Mouse (Mus musculus): ENCODE measurements around the gene Med31. TPM values are rescaled to one million over a fixed set of nuclear protein-coding genes. Genes with fewer than 3 reads are reported as not detected.

Gene Med31
- polyA plus RNA-seq, 1 experiment from 2014 or later: 29.8 TPM

GRCm38 (mm10) chr11:72207204-72207833 is 8.1 kb downstream of the Med31 start, which contains the start of the genes 4933427D14Rik and Txndc17:
4933427D14Rik (minus strand) TSS chr11:72207459.
Txndc17 (plus strand) TSS chr11:72207547.
- ATAC-seq (replicated peaks; ENCODE audit: low FRiP score) (peak; percentile 94), DNase-seq (ENCODE audit: low spot score) (peak; percentile 93)
- H3K4me1 ChIP-seq (replicated peaks; ENCODE audit: control insufficient read depth, insufficient read depth, low read length): peaks cover 11% of the 10 kb centered on the region
- under 1% methylated on average over 42 of the region's 42 CpGs for WGBS
- peak within 1 kb of the TSS; percentile 95 for H3K4me2 ChIP-seq
- H3K27ac ChIP-seq (ENCODE audit: low read depth, low read length): peak within 1 kb of the TSS; percentile 54
- H3K36me3 ChIP-seq (ENCODE audit: control insufficient read depth, insufficient read depth, low read length): no peaks in the 10 kb centered on the region; the same call in 1 of the 2 replicates
- no peaks in the 10 kb centered on the region for H3K27me3 ChIP-seq (replicated peaks; ENCODE audit: control insufficient read depth, insufficient read depth, low read length)
- peak within 1 kb of the TSS; percentile 85 for H3K4me3 ChIP-seq (ENCODE audit: low read depth, low read length)
- H3K9ac ChIP-seq (ENCODE audit: low read depth, low read length): peak within 1 kb of the TSS; percentile 83
- H3K9me3 ChIP-seq (ENCODE audit: control insufficient read depth, low read length): no peaks in the 10 kb centered on the region

- WGBS: under 1% methylated on average over 43 of the region's 43 CpGs
- peak; percentile 44 for ATAC-seq (replicated peaks; ENCODE audit: low FRiP score)
- Histone ChIP-seq H3K27me3 (replicated peaks; ENCODE audit: control insufficient read depth, insufficient read depth, low read length) (no peaks in the 10 kb centered on the region), H3K4me3 (ENCODE audit: low read depth, low read length) (peak within 1 kb of the TSS; percentile 85), H3K9me3 (ENCODE audit: control insufficient read depth, low read length) (no peaks in the 10 kb centered on the region), H3K9ac (ENCODE audit: low read depth, low read length) (peak within 1 kb of the TSS; percentile 83), H3K36me3 (ENCODE audit: control insufficient read depth, insufficient read depth, low read length) (no peaks in the 10 kb centered on the region; the same call in 1 of the 2 replicates), H3K4me2 (peak within 1 kb of the TSS; percentile 95), H3K27ac (ENCODE audit: low read depth, low read length) (peak within 1 kb of the TSS; percentile 54), H3K4me1 (replicated peaks; ENCODE audit: control insufficient read depth, insufficient read depth, low read length) (peaks cover 11% of the 10 kb centered on the region)
- DNase-seq (ENCODE audit: low spot score): no peak
These were observed 8.8 kb downstream of the Med31 start, which contains the start of gene Gm43951 for GRCm38 (mm10) chr11:72206341-72207203. Gm43951 (minus strand) TSS chr11:72206840.

- no peaks in the 10 kb centered on the region for H3K9me3 ChIP-seq (ENCODE audit: control insufficient read depth, low read length)
- peak overlapping the region; percentile 85; the same call in 1 of the 2 replicates for H3K4me3 ChIP-seq (ENCODE audit: low read depth, low read length)
- H3K9ac ChIP-seq (ENCODE audit: low read depth, low read length): 0 out of 2 replicates have a peak overlapping the region, but pooled peaks have one; percentile 3
- H3K36me3 ChIP-seq (ENCODE audit: control insufficient read depth, insufficient read depth, low read length): no peaks in the 10 kb centered on the region; the same call in 1 of the 2 replicates
- no peaks in the 10 kb centered on the region for H3K27me3 ChIP-seq (replicated peaks; ENCODE audit: control insufficient read depth, insufficient read depth, low read length)
- H3K4me1 ChIP-seq (replicated peaks; ENCODE audit: control insufficient read depth, insufficient read depth, low read length): peaks cover 11% of the 10 kb centered on the region
- no peak overlapping the region for H3K27ac ChIP-seq (ENCODE audit: low read depth, low read length)
- peak overlapping the region; percentile 95 for H3K4me2 ChIP-seq
- no peak for DNase-seq (ENCODE audit: low spot score)
- ATAC-seq (replicated peaks; ENCODE audit: low FRiP score): no peak
- WGBS: 81% methylated on average over 6 of the region's 6 CpGs
These were observed 10.1 kb downstream of the Med31 start for GRCm38 (mm10) chr11:72205256-72205655.

- Histone ChIP-seq H3K27ac (ENCODE audit: low read depth, low read length) (no peak overlapping the region), H3K4me1 (replicated peaks; ENCODE audit: control insufficient read depth, insufficient read depth, low read length) (peaks cover 11% of the 10 kb centered on the region), H3K9ac (ENCODE audit: low read depth, low read length) (no peak overlapping the region), H3K9me3 (ENCODE audit: control insufficient read depth, low read length) (no peaks in the 10 kb centered on the region), H3K27me3 (replicated peaks; ENCODE audit: control insufficient read depth, insufficient read depth, low read length) (no peaks in the 10 kb centered on the region), H3K4me3 (ENCODE audit: low read depth, low read length) (no peak overlapping the region), H3K4me2 (no peak overlapping the region), H3K36me3 (ENCODE audit: control insufficient read depth, insufficient read depth, low read length) (peaks cover 2% of the 10 kb centered on the region)
- DNase-seq (ENCODE audit: low spot score): no peak
- 88% methylated on average over 1 of the region's 1 CpGs for WGBS
- ATAC-seq (replicated peaks; ENCODE audit: low FRiP score): no peak
These were observed 12.0 kb downstream of the Med31 start for GRCm38 (mm10) chr11:72203440-72203839.

- no peak overlapping the region for H3K27ac ChIP-seq (ENCODE audit: low read depth, low read length)
- no peak for DNase-seq (ENCODE audit: low spot score)
These were observed 18.9 kb downstream of the Med31 start for GRCm38 (mm10) chr11:72196506-72196905.

GRCm38 (mm10) chr11:72194259-72194658 is 21.1 kb downstream of the Med31 start:
- Histone ChIP-seq H3K27ac (ENCODE audit: low read depth, low read length) (no peak overlapping the region), H3K36me3 (ENCODE audit: control insufficient read depth, insufficient read depth, low read length) (peaks cover 7% of the 10 kb centered on the region), H3K4me2 (no peak overlapping the region), H3K4me1 (replicated peaks; ENCODE audit: control insufficient read depth, insufficient read depth, low read length) (no peaks in the 10 kb centered on the region), H3K9ac (ENCODE audit: low read depth, low read length) (no peak overlapping the region), H3K4me3 (ENCODE audit: low read depth, low read length) (no peak overlapping the region), H3K27me3 (replicated peaks; ENCODE audit: control insufficient read depth, insufficient read depth, low read length) (no peaks in the 10 kb centered on the region), H3K9me3 (ENCODE audit: control insufficient read depth, low read length) (no peaks in the 10 kb centered on the region)
- DNase-seq (ENCODE audit: low spot score) (no peak), ATAC-seq (replicated peaks; ENCODE audit: low FRiP score) (no peak)
- 89% methylated on average over 2 of the region's 2 CpGs for WGBS

More at GRCm38 (mm10) chr11:72196506-72196905, 18.9 kb downstream of the Med31 start:
- Histone ChIP-seq H3K27me3 (replicated peaks; ENCODE audit: control insufficient read depth, insufficient read depth, low read length) (no peaks in the 10 kb centered on the region), H3K4me2 (no peak overlapping the region), H3K4me1 (replicated peaks; ENCODE audit: control insufficient read depth, insufficient read depth, low read length) (no peaks in the 10 kb centered on the region), H3K9me3 (ENCODE audit: control insufficient read depth, low read length) (no peaks in the 10 kb centered on the region), H3K4me3 (ENCODE audit: low read depth, low read length) (no peak overlapping the region), H3K36me3 (ENCODE audit: control insufficient read depth, insufficient read depth, low read length) (peaks cover 7% of the 10 kb centered on the region), H3K9ac (ENCODE audit: low read depth, low read length) (no peak overlapping the region)
- ATAC-seq (replicated peaks; ENCODE audit: low FRiP score): no peak
- 90% methylated on average over 8 of the region's 8 CpGs for WGBS

GRCm38 (mm10) chr11:72190857-72191256 is 24.5 kb downstream of the Med31 start:
- no peak overlapping the region for H3K27ac ChIP-seq (ENCODE audit: low read depth, low read length)
- no peaks in the 10 kb centered on the region for H3K4me1 ChIP-seq (replicated peaks; ENCODE audit: control insufficient read depth, insufficient read depth, low read length)
- H3K9ac ChIP-seq (ENCODE audit: low read depth, low read length): no peak overlapping the region
- no peak for DNase-seq (ENCODE audit: low spot score)
- H3K9me3 ChIP-seq (ENCODE audit: control insufficient read depth, low read length): no peaks in the 10 kb centered on the region
- H3K4me2 ChIP-seq: no peak overlapping the region
- no peak for ATAC-seq (replicated peaks; ENCODE audit: low FRiP score)
- 87% methylated on average over 1 of the region's 1 CpGs for WGBS
- no peaks in the 10 kb centered on the region for H3K27me3 ChIP-seq (replicated peaks; ENCODE audit: control insufficient read depth, insufficient read depth, low read length)
- H3K36me3 ChIP-seq (ENCODE audit: control insufficient read depth, insufficient read depth, low read length): peaks cover 2% of the 10 kb centered on the region; the same call in 1 of the 2 replicates
- no peak overlapping the region for H3K4me3 ChIP-seq (ENCODE audit: low read depth, low read length)

GRCm38 (mm10) chr11:72184252-72184651 is 31.1 kb downstream of the Med31 start:
- DNase-seq (ENCODE audit: low spot score) (no peak), ATAC-seq (replicated peaks; ENCODE audit: low FRiP score) (no peak)
- WGBS: 81% methylated on average over 4 of the region's 4 CpGs
- H3K9ac ChIP-seq (ENCODE audit: low read depth, low read length): no peak overlapping the region
- no peak overlapping the region for H3K4me3 ChIP-seq (ENCODE audit: low read depth, low read length)
- no peak overlapping the region for H3K4me2 ChIP-seq
- H3K9me3 ChIP-seq (ENCODE audit: control insufficient read depth, low read length): no peaks in the 10 kb centered on the region
- no peaks in the 10 kb centered on the region for H3K4me1 ChIP-seq (replicated peaks; ENCODE audit: control insufficient read depth, insufficient read depth, low read length)
- H3K36me3 ChIP-seq (ENCODE audit: control insufficient read depth, insufficient read depth, low read length): peaks cover 10% of the 10 kb centered on the region
- no peaks in the 10 kb centered on the region for H3K27me3 ChIP-seq (replicated peaks; ENCODE audit: control insufficient read depth, insufficient read depth, low read length)
- no peak overlapping the region for H3K27ac ChIP-seq (ENCODE audit: low read depth, low read length)

Measured in liver, embryonic 11.5 days (tissue).